13 mouse cellular contexts compared by ENCODE assay signal in genomic region chr9:73751344-73751743, GRCm38 (mm10).
"Had no signal": no experiment of that assay in that cellular context is flagged by ENCODE, and none has a peak within 500 bp of the region (broad histone marks: within the 10 kb centered on the region; RNA-seq: fewer than 3 reads in every experiment).

No protein-coding gene starts in this region.

- H3K36me3 ChIP-seq: limb, embryonic 10.5 days; liver, embryonic 15.5 days; neural tube, embryonic 12.5 days had no signal

- H3K4me2 ChIP-seq: liver, embryonic 11.5 days; liver, embryonic 15.5 days; neural tube, embryonic 12.5 days had no signal

- ATAC-seq: lung, postnatal 0 days had no signal

- H3K4me3 ChIP-seq: layer of hippocampus, adult 2 months; limb, embryonic 10.5 days; liver, embryonic 15.5 days; neural tube, embryonic 12.5 days had no signal

- DNase-seq: kidney, postnatal 10 days; kidney, postnatal 4 days; lung, adult 2 months; lung, postnatal 36 days; midbrain, embryonic 14.5 days; thymus, postnatal 4 days had no signal

- H3K27ac ChIP-seq: layer of hippocampus, adult 2 months; limb, embryonic 10.5 days; liver, embryonic 15.5 days; neural tube, embryonic 12.5 days; stomach, postnatal 0 days had no signal

- H3K9me3 ChIP-seq: limb, embryonic 10.5 days; liver, embryonic 15.5 days; neural tube, embryonic 12.5 days had no signal

- H3K4me1 ChIP-seq: liver, embryonic 15.5 days; neural tube, embryonic 12.5 days had no signal

- H3K9ac ChIP-seq: liver, embryonic 15.5 days; neural tube, embryonic 12.5 days had no signal

- H3K27me3 ChIP-seq: liver, embryonic 15.5 days; neural tube, embryonic 12.5 days had no signal
